Mouse (Mus musculus) hindbrain, embryonic 12.5 days (tissue): ENCODE measurements at regions not wholly inside any gene's neighbourhood (a gene's known extent, or its start where the extent isn't known, plus 50 kb on each side); places are given as distances from the start of the nearest gene placed in this dataset.

Source experiments
- ATAC-seq: fragments of 200-750 bp; cut with Nextera tagmentation; 2 replicates; pipeline ENCODE4 v1.8.0; 2017; ENCODE audit warnings: moderate TSS enrichment; ENCODE audit not compliant: low FRiP score
- H3K27ac ChIP-seq: fragments of 300-500 bp; sonication (generic); 2 replicates; pipeline ENCODE4 v1.5.1; 2016; ENCODE audit warnings: mild to moderate bottlenecking
- H3K27me3 ChIP-seq: fragments of 300-500 bp; sonication (generic); 2 replicates; pipeline ENCODE4 v1.6.1; 2016; ENCODE audit warnings: mild to moderate bottlenecking
- H3K36me3 ChIP-seq: fragments of 300-500 bp; sonication (generic); 2 replicates; pipeline ENCODE4 v1.6.1; 2016; ENCODE audit warnings: mild to moderate bottlenecking
- H3K4me1 ChIP-seq: fragments of 300-500 bp; sonication (generic); 2 replicates; pipeline ENCODE4 v1.6.1; 2016
- H3K4me2 ChIP-seq: fragments of 300-500 bp; sonication (generic); replicated peaks from 2 replicates; pipeline ENCODE4 v1.6.1; 2016; ENCODE audit warnings: mild to moderate bottlenecking
- H3K4me3 ChIP-seq: fragments of 300-500 bp; sonication (generic); 2 replicates; pipeline ENCODE4 v1.5.1; 2016; ENCODE audit warnings: mild to moderate bottlenecking
- H3K9ac ChIP-seq: fragments of 300-500 bp; sonication (generic); 2 replicates; pipeline ENCODE4 v1.6.1; 2016; ENCODE audit warnings: mild to moderate bottlenecking, moderate library complexity
- H3K9me3 ChIP-seq: fragments of 300-500 bp; sonication (generic); replicated peaks from 2 replicates; pipeline ENCODE4 v1.6.1; 2016; ENCODE audit warnings: mild to moderate bottlenecking
- WGBS: fragments of 180-500 bp; shearing (Covaris S2); methylation state at CpG from one replicate; pipeline ENCODE4 v1.1.7; 2016; 5-methylcytosine and 5-hydroxymethylcytosine counted together

GRCm38 (mm10) chr9:92879812-92880211 is 337.8 kb downstream of the Plod2 start:
- Histone ChIP-seq H3K9me3 (no peaks in the 10 kb centered on the region), H3K4me1 (0 out of 2 replicates have a peak, but pooled peaks cover 4% of the 10 kb centered on the region), H3K36me3 (no peaks in the 10 kb centered on the region), H3K9ac (no peak overlapping the region), H3K27ac (no peak overlapping the region), H3K4me2 (no peak overlapping the region), H3K27me3 (no peaks in the 10 kb centered on the region), H3K4me3 (no peak overlapping the region)
- WGBS, result 88% methylated on average over 2 of the region's 2 CpGs
- ATAC-seq, result no peak

- Histone ChIP-seq H3K9me3 (no peaks in the 10 kb centered on the region), H3K27me3 (no peaks in the 10 kb centered on the region), H3K36me3 (no peaks in the 10 kb centered on the region), H3K4me1 (0 out of 2 replicates have a peak, but pooled peaks cover 4% of the 10 kb centered on the region), H3K27ac (no peak overlapping the region), H3K4me3 (no peak overlapping the region), H3K4me2 (no peak overlapping the region), H3K9ac (no peak overlapping the region)
- ATAC-seq, result peak; percentile 60
- WGBS, result 26% methylated on average over 3 of the region's 3 CpGs
Observed at GRCm38 (mm10) chr9:92882251-92882832, 340.3 kb downstream of the Plod2 start.

GRCm38 (mm10) chr9:92890063-92890462 is 348.0 kb downstream of the Plod2 start:
- Histone ChIP-seq H3K4me3 (no peak overlapping the region), H3K4me2 (no peak overlapping the region), H3K4me1 (no peaks in the 10 kb centered on the region), H3K36me3 (no peaks in the 10 kb centered on the region), H3K27me3 (no peaks in the 10 kb centered on the region), H3K27ac (no peak overlapping the region), H3K9ac (no peak overlapping the region), H3K9me3 (no peaks in the 10 kb centered on the region)
- no peak for ATAC-seq

GRCm38 (mm10) chr9:92899733-92900132 is 357.7 kb downstream of the Plod2 start:
- 68% methylated on average over 4 of the region's 4 CpGs for WGBS
- H3K4me1 ChIP-seq, result no peaks in the 10 kb centered on the region

GRCm38 (mm10) chr9:92907102-92907501 is 365.1 kb downstream of the Plod2 start:
- H3K36me3 ChIP-seq, result no peaks in the 10 kb centered on the region
- no peak for ATAC-seq

More at GRCm38 (mm10) chr9:92899733-92900132, 357.7 kb downstream of the Plod2 start:
- no peaks in the 10 kb centered on the region for H3K9me3 ChIP-seq
- H3K36me3 ChIP-seq, result no peaks in the 10 kb centered on the region
- no peak overlapping the region for H3K4me3 ChIP-seq
- H3K27ac ChIP-seq, result no peak overlapping the region
- H3K27me3 ChIP-seq, result no peaks in the 10 kb centered on the region
- no peak for ATAC-seq
- H3K9ac ChIP-seq, result no peak overlapping the region
- H3K4me2 ChIP-seq, result no peak overlapping the region

GRCm38 (mm10) chr9:92919396-92919795 is 377.4 kb downstream of the Plod2 start:
- no peak overlapping the region for H3K9ac ChIP-seq
- no peaks in the 10 kb centered on the region for H3K9me3 ChIP-seq
- H3K27ac ChIP-seq, result no peak overlapping the region
- H3K4me1 ChIP-seq, result no peaks in the 10 kb centered on the region
- no peak for ATAC-seq
- H3K4me2 ChIP-seq, result no peak overlapping the region
- no peaks in the 10 kb centered on the region for H3K36me3 ChIP-seq
- WGBS, result 91% methylated on average over 1 of the region's 1 CpGs
- no peak overlapping the region for H3K4me3 ChIP-seq
- no peaks in the 10 kb centered on the region for H3K27me3 ChIP-seq

More at GRCm38 (mm10) chr9:92907102-92907501, 365.1 kb downstream of the Plod2 start:
- Histone ChIP-seq H3K9ac (no peak overlapping the region), H3K27ac (no peak overlapping the region), H3K4me2 (no peak overlapping the region), H3K4me1 (no peaks in the 10 kb centered on the region), H3K27me3 (no peaks in the 10 kb centered on the region), H3K4me3 (no peak overlapping the region), H3K9me3 (no peaks in the 10 kb centered on the region)

- Histone ChIP-seq H3K27me3 (no peaks in the 10 kb centered on the region), H3K4me3 (no peak overlapping the region), H3K4me1 (peaks cover 8% of the 10 kb centered on the region), H3K36me3 (no peaks in the 10 kb centered on the region), H3K27ac (peak overlapping the region; percentile 55), H3K9ac (no peak overlapping the region), H3K9me3 (peaks cover 16% of the 10 kb centered on the region; the same call in 1 of the 2 replicates), H3K4me2 (peak overlapping the region; percentile 30)
- WGBS, result 20% methylated on average over 6 of the region's 6 CpGs
- peak; percentile 95 for ATAC-seq
Observed at GRCm38 (mm10) chr9:92930231-92930966, 388.4 kb downstream of the Plod2 start.

- no peak for ATAC-seq
- H3K27ac ChIP-seq, result no peak overlapping the region
- no peaks in the 10 kb centered on the region for H3K36me3 ChIP-seq
- no peaks in the 10 kb centered on the region for H3K4me1 ChIP-seq
- H3K9me3 ChIP-seq, result peaks cover 28% of the 10 kb centered on the region; the same call in 1 of the 2 replicates
- H3K4me3 ChIP-seq, result no peak overlapping the region
- H3K27me3 ChIP-seq, result no peaks in the 10 kb centered on the region
- H3K4me2 ChIP-seq, result no peak overlapping the region
- H3K9ac ChIP-seq, result no peak overlapping the region
- WGBS, result 89% methylated on average over 1 of the region's 1 CpGs
Observed at GRCm38 (mm10) chr9:92937802-92938201, 395.8 kb downstream of the Plod2 start.

GRCm38 (mm10) chr9:92950092-92950491 is 408.1 kb downstream of the Plod2 start:
- no peaks in the 10 kb centered on the region for H3K36me3 ChIP-seq
- no peaks in the 10 kb centered on the region for H3K9me3 ChIP-seq
- no peak overlapping the region for H3K4me3 ChIP-seq
- ATAC-seq, result no peak
- no peak overlapping the region for H3K4me2 ChIP-seq
- H3K27ac ChIP-seq, result no peak overlapping the region
- H3K9ac ChIP-seq, result no peak overlapping the region
- no peaks in the 10 kb centered on the region for H3K27me3 ChIP-seq
- H3K4me1 ChIP-seq, result no peaks in the 10 kb centered on the region

GRCm38 (mm10) chr9:92963275-92963674 is 421.3 kb downstream of the Plod2 start:
- Histone ChIP-seq H3K9me3 (no peaks in the 10 kb centered on the region), H3K9ac (no peak overlapping the region), H3K4me2 (no peak overlapping the region), H3K27ac (no peak overlapping the region), H3K36me3 (no peaks in the 10 kb centered on the region), H3K4me1 (no peaks in the 10 kb centered on the region), H3K4me3 (no peak overlapping the region), H3K27me3 (no peaks in the 10 kb centered on the region)
- no peak for ATAC-seq
- WGBS, result 92% methylated on average over 1 of the region's 1 CpGs

- ATAC-seq, result peak; percentile 84
- H3K27me3 ChIP-seq, result no peaks in the 10 kb centered on the region
- WGBS, result 30% methylated on average over 6 of the region's 6 CpGs
- no peak overlapping the region for H3K4me2 ChIP-seq
- 0 out of 2 replicates have a peak, but pooled peaks cover 3% of the 10 kb centered on the region for H3K4me1 ChIP-seq
- H3K4me3 ChIP-seq, result no peak overlapping the region
- H3K9me3 ChIP-seq, result no peaks in the 10 kb centered on the region
- no peaks in the 10 kb centered on the region for H3K36me3 ChIP-seq
- H3K27ac ChIP-seq, result no peak overlapping the region
- H3K9ac ChIP-seq, result no peak overlapping the region
Observed at GRCm38 (mm10) chr9:92991759-92992158, 449.7 kb downstream of the Plod2 start.

GRCm38 (mm10) chr9:92996156-92996555 is 454.1 kb downstream of the Plod2 start:
- WGBS, result 74% methylated on average over 2 of the region's 2 CpGs

More at GRCm38 (mm10) chr9:92996156-92996555, 454.1 kb downstream of the Plod2 start:
- Histone ChIP-seq H3K9me3 (no peaks in the 10 kb centered on the region), H3K4me2 (no peak overlapping the region), H3K36me3 (no peaks in the 10 kb centered on the region), H3K9ac (no peak overlapping the region), H3K27ac (no peak overlapping the region), H3K4me1 (0 out of 2 replicates have a peak, but pooled peaks cover 3% of the 10 kb centered on the region), H3K27me3 (no peaks in the 10 kb centered on the region), H3K4me3 (no peak overlapping the region)
- no peak for ATAC-seq
